Mouse (Mus musculus) erythroblast, embryonic 14.5 days (primary cell): ENCODE measurements around the gene S100a1.

Source experiments
- GATA1 ChIP-seq: IDR thresholded peaks from 2 replicates; pipeline ENCODE4 v1.6.1; 2012; ENCODE audit warnings: low read length, inconsistent platforms, mixed read lengths
- TAL1 ChIP-seq: IDR thresholded peaks from 3 replicates; pipeline ENCODE4 v1.6.1; 2012; ENCODE audit warnings: low read length, inconsistent platforms, mixed read lengths

DNA sequence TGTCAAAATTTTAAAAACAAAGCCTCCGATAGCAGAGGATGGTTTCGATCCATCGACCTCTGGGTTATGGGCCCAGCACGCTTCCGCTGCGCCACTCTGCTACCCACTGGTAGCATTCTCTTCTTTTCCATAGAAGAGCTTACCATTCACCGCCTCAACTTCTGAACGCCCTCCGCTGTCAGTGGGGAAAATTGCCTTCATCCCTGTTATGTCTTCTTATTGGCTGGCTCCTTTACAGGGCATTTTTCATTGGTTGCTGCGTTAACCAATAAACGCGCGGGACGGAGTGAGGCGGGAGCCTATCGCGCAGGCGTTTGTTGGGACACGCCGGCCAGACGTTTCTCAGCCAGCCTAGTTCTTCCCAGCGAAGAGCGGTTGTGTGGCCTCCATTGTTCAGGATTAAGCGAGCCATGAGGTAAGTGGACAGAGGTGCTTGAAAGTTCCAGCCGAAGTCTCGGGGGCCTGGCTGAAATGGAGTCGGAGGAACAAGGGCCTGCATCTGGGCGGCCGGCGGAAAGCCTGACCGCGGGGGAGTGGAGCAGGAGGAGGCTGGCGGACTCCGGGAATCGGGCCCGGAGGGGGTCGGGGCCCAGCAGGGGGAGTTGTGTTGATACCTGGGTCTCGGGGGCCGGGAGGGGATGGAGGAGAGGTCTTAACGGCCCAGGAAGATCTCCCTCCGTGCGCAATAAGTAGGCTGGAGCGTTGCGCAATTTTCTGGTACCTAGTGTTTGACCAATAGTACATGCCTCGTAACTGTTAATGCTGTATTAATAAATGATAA lies 38.2 kb downstream of the S100a1 start, which contains the start of gene Ilf2:
- TF ChIP-seq TAL1 (no peak), GATA1 (no peak)
